Mouse (Mus musculus) CH12.LX (cell line): ENCODE measurements around the gene Olfr1340. TPM values are rescaled to one million over a fixed set of nuclear protein-coding genes. Genes with fewer than 3 reads are reported as not detected.

ENCODE experiments used
- DNase-seq: peaks from one replicate; pipeline ENCODE4 v3.0.0-alpha.2; 2013; ENCODE audit errors: extremely low read depth
- H3K27ac ChIP-seq: 2 replicates; pipeline ENCODE4 v1.5.1; 2012; ENCODE audit warnings: low read depth, mild to moderate bottlenecking, control low read depth, moderate library complexity; ENCODE audit not compliant: insufficient read depth
- H3K27me3 ChIP-seq: replicated peaks from 2 replicates; pipeline ENCODE3; 2012; ENCODE audit warnings: inconsistent platforms
- H3K36me3 ChIP-seq, 2 experiments: replicated peaks in 1 of 2; 2 replicates each; pipeline versions ENCODE3 to v1.6.1; 2012; ENCODE audit warnings: inconsistent platforms in 1 of 2, low read length in 1 of 2, mild to moderate bottlenecking in 1 of 2, mixed read lengths in 1 of 2, moderate library complexity in 1 of 2; ENCODE audit not compliant: control insufficient read depth in 1 of 2, insufficient read depth in 1 of 2
- H3K4me1 ChIP-seq, 2 experiments: 2 replicates each; pipeline ENCODE4 v1.6.1; 2012; ENCODE audit warnings: inconsistent platforms in 1 of 2, moderate library complexity in 1 of 2; ENCODE audit not compliant: insufficient read depth in 2 of 2, control insufficient read depth in 1 of 2
- H3K4me2 ChIP-seq: 2 replicates; pipeline ENCODE4 v1.6.1; 2012; ENCODE audit warnings: low read depth, mild to moderate bottlenecking, control low read depth; ENCODE audit not compliant: poor library complexity, insufficient read depth, severe bottlenecking
- H3K4me3 ChIP-seq, 3 experiments: fragments of 150-350 bp in 1 of 3; sonication (generic) in 1 of 3; replicated peaks in 1 of 3; 2 replicates each; pipeline versions ENCODE3 to v1.5.1; 2011 to 2012; ENCODE audit warnings: low read depth in 2 of 3, low read length in 2 of 3, mild to moderate bottlenecking in 2 of 3, moderate library complexity in 2 of 3, control low read depth in 1 of 3, improper control_type of control experiment in 1 of 3, inconsistent platforms in 1 of 3, mixed read lengths in 1 of 3; ENCODE audit not compliant: poor library complexity in 1 of 3
- H3K79me2 ChIP-seq: replicated peaks from 2 replicates; pipeline ENCODE4 v1.6.1; 2012; ENCODE audit warnings: mild to moderate bottlenecking, moderate library complexity; ENCODE audit not compliant: control insufficient read depth, poor library complexity, insufficient read depth, severe bottlenecking; ENCODE audit errors: extremely low read depth
- H3K9ac ChIP-seq: 2 replicates; pipeline ENCODE4 v1.6.1; 2012; ENCODE audit warnings: low read depth, mild to moderate bottlenecking, control low read depth, moderate library complexity; ENCODE audit not compliant: insufficient read depth
- H3K9me3 ChIP-seq: replicated peaks from 2 replicates; pipeline ENCODE3; 2012; ENCODE audit warnings: low read length, inconsistent platforms, mixed read lengths
- BHLHE40 ChIP-seq: IDR thresholded peaks from 2 replicates; pipeline ENCODE4 v1.6.1; 2011; ENCODE audit warnings: mild to moderate bottlenecking, low read depth, low read length, improper control_type of control experiment
- CHD1 ChIP-seq: IDR thresholded peaks from 2 replicates; pipeline ENCODE4 v1.6.1; 2012; ENCODE audit warnings: low read depth, low read length, improper control_type of control experiment, inconsistent platforms
- ELF1 ChIP-seq: IDR thresholded peaks from 2 replicates; pipeline ENCODE4 v1.6.1; 2014; ENCODE audit warnings: low read depth, mild to moderate bottlenecking, inconsistent platforms, low read length, improper control_type of control experiment
- EP300 ChIP-seq: IDR thresholded peaks from 2 replicates; pipeline ENCODE4 v1.6.1; 2011; ENCODE audit warnings: low read length, improper control_type of control experiment
- ETS1 ChIP-seq: conservative IDR thresholded peaks from 2 replicates; pipeline ENCODE4 v1.6.1; 2012; ENCODE audit warnings: low read depth, mild to moderate bottlenecking, inconsistent platforms, low read length, improper control_type of control experiment, moderate library complexity
- HCFC1 ChIP-seq: IDR thresholded peaks from 2 replicates; pipeline ENCODE4 v1.6.1; 2012; ENCODE audit warnings: low read depth, mild to moderate bottlenecking, inconsistent platforms, low read length, improper control_type of control experiment
- JUND ChIP-seq: conservative IDR thresholded peaks from 2 replicates; pipeline ENCODE4 v1.6.1; 2011; ENCODE audit warnings: low read depth, low read length, improper control_type of control experiment
- KAT2A ChIP-seq: IDR thresholded peaks from 2 replicates; pipeline ENCODE4 v1.6.1; 2012; ENCODE audit warnings: low read length, improper control_type of control experiment, inconsistent platforms; ENCODE audit not compliant: insufficient replicate concordance
- MAX ChIP-seq: IDR thresholded peaks from 2 replicates; pipeline ENCODE4 v1.6.1; 2011; ENCODE audit warnings: low read length, improper control_type of control experiment
- MEF2A ChIP-seq: IDR thresholded peaks from 2 replicates; pipeline ENCODE4 v1.6.1; 2014; ENCODE audit warnings: low read depth, mild to moderate bottlenecking, inconsistent platforms, low read length, improper control_type of control experiment, borderline replicate concordance
- MXI1 ChIP-seq: IDR thresholded peaks from 2 replicates; pipeline ENCODE4 v1.6.1; 2011; ENCODE audit warnings: mild to moderate bottlenecking, low read depth, low read length, improper control_type of control experiment
- MYC ChIP-seq: IDR thresholded peaks from 2 replicates; pipeline ENCODE4 v1.6.1; 2011; ENCODE audit warnings: low read depth, mild to moderate bottlenecking, improper control_type of control experiment, low read length
- NELFE ChIP-seq: IDR thresholded peaks from 2 replicates; pipeline ENCODE4 v1.6.1; 2011; ENCODE audit warnings: low read depth, low read length, improper control_type of control experiment
- NRF1 ChIP-seq: IDR thresholded peaks from 2 replicates; pipeline ENCODE4 v1.6.1; 2014; ENCODE audit warnings: low read depth, mild to moderate bottlenecking, inconsistent platforms, low read length, improper control_type of control experiment, moderate library complexity
- PAX5 ChIP-seq: IDR thresholded peaks from 2 replicates; pipeline ENCODE4 v1.6.1; 2012; ENCODE audit warnings: low read length, inconsistent platforms, mixed read lengths
- POLR2AphosphoS2 ChIP-seq: IDR thresholded peaks from 2 replicates; pipeline ENCODE4 v1.6.1; 2011; ENCODE audit warnings: low read depth, low read length, improper control_type of control experiment
- SIN3A ChIP-seq: IDR thresholded peaks from 2 replicates; pipeline ENCODE4 v1.6.1; 2012; ENCODE audit warnings: low read length, improper control_type of control experiment, inconsistent platforms
- TBP ChIP-seq: conservative IDR thresholded peaks from 2 replicates; pipeline ENCODE4 v1.6.1; 2011; ENCODE audit warnings: low read depth, low read length, improper control_type of control experiment
- TCF12 ChIP-seq: IDR thresholded peaks from 2 replicates; pipeline ENCODE4 v1.6.1; 2014; ENCODE audit warnings: low read depth, mild to moderate bottlenecking, inconsistent platforms, low read length, improper control_type of control experiment
- UBTF ChIP-seq: IDR thresholded peaks from 2 replicates; pipeline ENCODE4 v1.6.1; 2012; ENCODE audit warnings: low read depth, mild to moderate bottlenecking, inconsistent platforms, low read length, improper control_type of control experiment, moderate library complexity
- ZC3H11A ChIP-seq: IDR thresholded peaks from 2 replicates; pipeline ENCODE4 v1.6.1; 2012; ENCODE audit warnings: low read depth, mild to moderate bottlenecking, inconsistent platforms, low read length, improper control_type of control experiment
- ZKSCAN1 ChIP-seq: IDR thresholded peaks from 2 replicates; pipeline ENCODE4 v1.6.1; 2012; ENCODE audit warnings: low read depth, inconsistent platforms, low read length, improper control_type of control experiment, borderline replicate concordance
- ZMIZ1 ChIP-seq: IDR thresholded peaks from 2 replicates; pipeline ENCODE4 v1.6.1; 2012; ENCODE audit warnings: low read depth, mild to moderate bottlenecking, inconsistent platforms, low read length, improper control_type of control experiment
- dilution Hi-C: fragments of 300-500 bp; cut with MboI; formaldehyde crosslinking; loops from 2 replicates; pipeline ENCODE4 v1.14.3; 2020; ENCODE audit warnings: low sequenced_read_pairs; ENCODE audit not compliant: extremely low pct_unique_long_range_greater_than_20kb, extremely low pct_ligation_motif_present
- in situ Hi-C: fragments of 300-500 bp; cut with MboI; formaldehyde crosslinking; loops from 3 replicates; pipeline ENCODE4 v1.14.3; 2019; ENCODE audit warnings: low sequenced_read_pairs, low pct_ligation_motif_present, low pct_unique_long_range_greater_than_20kb, mixed read lengths
- polyA plus RNA-seq: library from polyadenylated mRNA; unstranded; fragments of >175 nt; gene quantifications from 2 replicates; pipeline ENCODE4 v1.2.1, GENCODE M21; 2012; ENCODE audit warnings: low read depth; ENCODE audit not compliant: insufficient read length
- total RNA-seq, 2 experiments: library from RNA; depleted of rRNA; stranded (reverse); fragments of 300-350 nt in 1 of 2; fragments of >200 nt in 1 of 2; gene quantifications; 2 replicates each; pipeline ENCODE4 v1.2.3; 2012 to 2014

Gene Olfr1340
- total and polyA plus RNA-seq, 3 experiments = not detected

DNA sequence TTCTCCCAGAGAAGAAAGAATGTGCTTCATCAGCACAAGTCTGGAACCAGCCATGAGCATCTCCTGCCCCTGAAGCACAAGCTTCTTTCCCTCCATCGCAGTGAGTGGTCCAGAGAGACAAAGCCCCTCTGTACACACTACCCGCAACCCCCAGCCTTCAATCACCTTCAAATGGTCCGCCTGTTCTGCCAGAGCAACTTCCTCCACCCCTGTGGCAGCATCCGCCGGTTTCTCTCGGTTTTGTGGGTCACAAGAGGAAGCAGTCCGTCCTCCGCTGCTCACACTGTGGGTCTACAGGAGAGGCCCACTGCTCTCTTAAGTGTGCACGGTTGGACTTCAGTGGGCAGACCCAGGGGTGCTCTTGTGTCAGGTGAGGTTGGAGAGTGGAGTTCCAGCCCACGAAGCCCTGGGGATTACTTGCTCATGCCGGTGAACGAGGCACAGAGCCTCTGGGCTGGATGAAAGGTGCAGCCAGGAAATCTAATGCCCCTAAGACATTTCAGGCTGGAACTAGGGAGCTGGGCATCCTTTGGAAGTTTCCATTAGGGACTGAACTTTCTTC lies 27.4 kb upstream of the Olfr1340 start, which contains the start of gene Olfr1342:
TSS of gene Olfr1342 (minus strand) at position 345 of the 562 bp plus-strand sequence.
- Histone ChIP-seq H3K36me3 (no peaks in the 10 kb centered on the region), H3K4me1 (no peaks in the 10 kb centered on the region), H3K9me3 (peaks cover 2% of the 10 kb centered on the region), H3K4me2 (0 out of 2 replicates have a peak within 1 kb of the TSS, but pooled peaks have one; percentile 2), H3K9ac (no peak within 1 kb of the TSS)
- DNase-seq = no peak
- dilution Hi-C loops = no loop called here
- TF ChIP-seq MAX (no peak), JUND (no peak), TBP (no peak), EP300 (no peak), NELFE (no peak), HCFC1 (no peak), ZC3H11A (no peak), ZKSCAN1 (no peak), ZMIZ1 (no peak), POLR2AphosphoS2 (no peak), NRF1 (no peak), SIN3A (no peak), KAT2A (no peak)
- TF ChIP-seq, all 38 proteins: peak for 0
- Histone ChIP-seq H3K27ac (no peak within 1 kb of the TSS), H3K79me2 (no peaks in the 10 kb centered on the region), H3K4me3 (no peak within 1 kb of the TSS), H3K27me3 (peaks cover 85% of the 10 kb centered on the region)
- in situ Hi-C loops = no loop called here

- H3K4me2 ChIP-seq = no peak overlapping the region
- H3K4me1 ChIP-seq = no peaks in the 10 kb centered on the region
- H3K4me3 ChIP-seq = no peak overlapping the region
- no peak overlapping the region for H3K27ac ChIP-seq
- no peaks in the 10 kb centered on the region for H3K36me3 ChIP-seq
- TF ChIP-seq UBTF (no peak), BHLHE40 (no peak), TCF12 (no peak), HCFC1 (no peak), MXI1 (no peak), ZKSCAN1 (no peak), ELF1 (no peak), MYC (no peak), KAT2A (no peak), PAX5 (no peak), MEF2A (no peak), CHD1 (no peak), ETS1 (no peak), POLR2AphosphoS2 (no peak)
- H3K27me3 ChIP-seq = peaks cover 87% of the 10 kb centered on the region
- in situ Hi-C loops = no loop called here
- no peaks in the 10 kb centered on the region for H3K9me3 ChIP-seq
- DNase-seq = no peak
- dilution Hi-C loops = no loop called here
- no peaks in the 10 kb centered on the region for H3K79me2 ChIP-seq
- no peak overlapping the region for H3K9ac ChIP-seq
Measured at GRCm38 (mm10) chr4:118693812-118694211, 26.1 kb upstream of the Olfr1340 start.
